Mouse (Mus musculus): ENCODE measurements around the gene Ace.

DNA sequence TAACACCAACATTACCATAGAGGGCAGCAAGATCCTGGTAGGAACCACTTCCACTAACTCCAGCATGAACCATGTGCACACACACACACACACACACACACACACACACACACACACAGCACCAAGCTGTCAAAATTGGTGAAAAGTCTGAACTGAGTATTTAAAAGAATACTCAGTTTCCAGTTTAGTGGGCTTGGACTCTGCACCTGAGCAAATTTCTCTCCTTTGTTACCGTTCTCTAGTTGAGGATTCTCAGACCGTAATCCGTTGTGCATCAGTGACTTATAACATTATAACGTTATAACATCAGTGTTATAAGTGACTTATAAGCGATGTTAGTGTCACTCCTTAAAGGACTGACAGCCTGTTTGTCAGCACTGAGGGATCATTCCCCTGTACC, 7.9 kb downstream of the Ace start:
- no peak for TF ChIP-seq CTCF (IDR thresholded peaks at IDR 0.05)
- TF ChIP-seq POLR2A (IDR thresholded peaks at IDR 0.05; ENCODE audit: insufficient read depth, low read depth, low read length): no peak
